Mouse (Mus musculus) MEL (cell line): ENCODE measurements at regions not wholly inside any gene's neighbourhood (a gene's known extent, or its start where the extent isn't known, plus 50 kb on each side); places are given as distances from the start of the nearest gene placed in this dataset.

Experiments used
- BHLHE40 ChIP-seq: IDR thresholded peaks from 2 replicates; pipeline ENCODE4 v1.6.1; 2012; ENCODE audit warnings: low read depth, mild to moderate bottlenecking, inconsistent platforms, low read length, improper control_type of control experiment, borderline replicate concordance
- CHD2 ChIP-seq: IDR thresholded peaks from 2 replicates; pipeline ENCODE4 v1.6.1; 2011; ENCODE audit warnings: low read length, improper control_type of control experiment
- CTCF ChIP-seq, 3 experiments: IDR thresholded peaks in 2 of 3; conservative IDR thresholded peaks in 1 of 3; 2 replicates each; pipeline ENCODE4 v1.5.1; 2011 to 2012; ENCODE audit warnings: low read length in 3 of 3, low read depth in 2 of 3, mild to moderate bottlenecking in 2 of 3, improper control_type of control experiment in 1 of 3, inconsistent platforms in 1 of 3, mixed read lengths in 1 of 3, moderate library complexity in 1 of 3; ENCODE audit not compliant: control insufficient read depth in 1 of 3, insufficient read depth in 1 of 3, poor library complexity in 1 of 3, severe bottlenecking in 1 of 3
- E2F4 ChIP-seq: IDR thresholded peaks from 2 replicates; pipeline ENCODE4 v1.6.1; 2011; ENCODE audit warnings: low read depth, low read length, improper control_type of control experiment, borderline replicate concordance
- EP300 ChIP-seq, 2 experiments: IDR thresholded peaks; 2 replicates each; pipeline ENCODE4 v1.6.1; 2011; ENCODE audit warnings: improper control_type of control experiment in 2 of 2, low read length in 2 of 2, low read depth in 1 of 2, mild to moderate bottlenecking in 1 of 2
- KAT2A ChIP-seq: conservative IDR thresholded peaks from 2 replicates; pipeline ENCODE4 v1.6.1; 2012; ENCODE audit warnings: low read depth, low read length, improper control_type of control experiment, inconsistent platforms
- NRF1 ChIP-seq: IDR thresholded peaks from 2 replicates; pipeline ENCODE4 v1.6.1; 2014; ENCODE audit warnings: low read depth, mild to moderate bottlenecking, inconsistent platforms, low read length, improper control_type of control experiment, moderate library complexity; ENCODE audit not compliant: poor library complexity, insufficient read depth, severe bottlenecking
- POLR2A ChIP-seq, 2 experiments: IDR thresholded peaks; 2 replicates each; pipeline ENCODE4 v1.6.1; 2011 to 2012; ENCODE audit warnings: low read length in 2 of 2, mild to moderate bottlenecking in 2 of 2, control low read depth in 1 of 2, improper control_type of control experiment in 1 of 2, low read depth in 1 of 2, moderate library complexity in 1 of 2; ENCODE audit not compliant: control insufficient read depth in 1 of 2, insufficient read depth in 1 of 2, poor library complexity in 1 of 2
- POLR2AphosphoS2 ChIP-seq: IDR thresholded peaks from 2 replicates; pipeline ENCODE4 v1.6.1; 2011; ENCODE audit warnings: low read length, improper control_type of control experiment
- RAD21 ChIP-seq: IDR thresholded peaks from 2 replicates; pipeline ENCODE4 v1.6.1; 2011; ENCODE audit warnings: mild to moderate bottlenecking, low read depth, low read length, improper control_type of control experiment
- UBTF ChIP-seq: IDR thresholded peaks from 2 replicates; pipeline ENCODE4 v1.6.1; 2012; ENCODE audit warnings: low read depth, mild to moderate bottlenecking, inconsistent platforms, low read length, improper control_type of control experiment, moderate library complexity, borderline replicate concordance; ENCODE audit not compliant: insufficient read depth
- ZC3H11A ChIP-seq: IDR thresholded peaks from 2 replicates; pipeline ENCODE4 v1.6.1; 2012; ENCODE audit warnings: low read depth, mild to moderate bottlenecking, inconsistent platforms, low read length, improper control_type of control experiment
- ZNF384 ChIP-seq: IDR thresholded peaks from 2 replicates; pipeline ENCODE4 v1.6.1; 2012; ENCODE audit warnings: low read depth, mild to moderate bottlenecking, inconsistent platforms, low read length, improper control_type of control experiment

- TF ChIP-seq CHD2 (no peak), CTCF (IDR thresholded peaks at IDR 0.05 in 2 of 3, conservative IDR thresholded peaks at IDR 0.05 in 1 of 3; ENCODE audit: control insufficient read depth in 1 of 3, insufficient read depth in 1 of 3, low read depth in 2 of 3, low read length in 3 of 3, poor library complexity in 1 of 3, severe bottlenecking in 1 of 3) (no peak), ZC3H11A (no peak), EP300 (IDR thresholded peaks at IDR 0.05; ENCODE audit: low read depth in 1 of 2, low read length in 2 of 2) (no peak), POLR2AphosphoS2 (no peak), BHLHE40 (no peak), NRF1 (no peak), KAT2A (no peak), POLR2A (IDR thresholded peaks at IDR 0.05; ENCODE audit: control insufficient read depth in 1 of 2, insufficient read depth in 1 of 2, low read depth in 1 of 2, low read length in 2 of 2, poor library complexity in 1 of 2) (no peak), E2F4 (no peak), RAD21 (no peak), ZNF384 (no peak), UBTF (no peak)
These were observed 275.2 kb downstream of the Bcl11a start for GRCm38 (mm10) chr11:24353056-24353455.
